Mouse (Mus musculus): ENCODE data around the gene Gm20390. TPM values are rescaled to one million over a fixed set of nuclear protein-coding genes. Genes with fewer than 3 reads are reported as not detected.
A peak's percentile ranks its signal among the peaks of the same experiment; 100 is the strongest.
"Not testable (repeated sequence)": the region's sequence is repeated elsewhere in the genome, so short reads cannot be mapped to it uniquely, and the experiment has no call there.

The Gm20390 gene
- total RNA-seq, 2 experiments from 2014 or later: 108 to 113 TPM

DNA sequence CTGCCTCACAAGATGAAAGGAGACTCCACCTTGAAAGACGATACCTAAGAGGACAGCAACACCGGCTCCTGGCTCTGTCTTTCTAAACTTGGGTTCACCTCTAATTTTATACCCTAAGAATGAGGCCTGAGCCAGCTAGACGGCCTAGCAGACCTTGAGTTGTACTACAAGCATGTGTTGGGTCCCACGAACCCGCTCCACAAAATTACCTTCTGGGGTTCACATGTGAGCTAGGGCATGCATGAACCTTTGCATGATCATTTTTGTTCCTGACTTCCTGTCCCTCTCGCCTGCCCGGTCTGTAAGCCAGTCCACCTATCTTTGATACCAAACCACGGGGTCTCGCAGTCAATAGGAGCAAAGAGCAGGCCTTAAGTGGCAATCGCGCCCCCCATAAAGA lies 712 bp downstream of the Gm20390 start:
- no peak for DNase-seq (ENCODE audit: low spot score in 2 of 2)

DNA sequence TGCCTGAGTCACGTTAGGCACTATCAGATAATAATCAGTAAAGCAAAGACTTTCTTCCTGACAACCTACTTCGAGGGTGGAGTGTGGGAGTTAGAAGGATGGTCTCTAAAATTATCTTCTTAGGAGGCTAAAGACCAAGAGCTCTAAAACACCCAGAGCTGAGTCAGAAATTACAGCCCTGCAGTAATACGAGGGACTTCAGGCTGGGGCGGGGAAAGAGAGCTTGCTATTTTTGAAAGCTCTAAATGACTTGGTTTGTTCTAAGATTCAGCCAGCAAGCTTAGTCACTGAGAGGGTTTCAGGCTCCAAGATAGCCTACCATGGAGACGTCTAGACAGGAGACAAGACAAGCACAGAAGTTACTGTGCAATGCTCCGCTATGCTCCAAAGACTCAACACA lies 2.7 kb downstream of the Gm20390 start:
- DNase-seq (ENCODE audit: low spot score in 2 of 2): no peak

DNA sequence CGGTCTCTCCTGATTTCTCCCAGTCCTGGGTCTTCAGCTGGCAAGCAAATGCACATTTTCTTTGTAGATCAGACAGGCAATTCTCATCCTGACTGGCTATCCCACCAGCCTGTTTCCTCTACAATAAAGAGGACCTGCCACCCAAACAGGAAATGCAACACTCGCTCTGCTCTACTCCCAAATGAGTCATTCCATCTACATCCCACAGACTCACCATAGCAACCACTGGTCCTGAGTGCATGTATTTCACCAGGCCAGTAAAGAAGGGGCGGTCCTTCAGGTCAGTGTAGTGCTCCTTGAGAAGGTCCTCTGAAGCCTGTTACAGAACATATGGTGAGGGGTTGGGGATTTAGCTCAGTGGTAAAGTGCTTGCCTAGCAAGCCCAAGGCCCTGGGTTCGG lies 5.1 kb downstream of the Gm20390 start:
- no peak for DNase-seq (ENCODE audit: low spot score in 2 of 2)

DNA sequence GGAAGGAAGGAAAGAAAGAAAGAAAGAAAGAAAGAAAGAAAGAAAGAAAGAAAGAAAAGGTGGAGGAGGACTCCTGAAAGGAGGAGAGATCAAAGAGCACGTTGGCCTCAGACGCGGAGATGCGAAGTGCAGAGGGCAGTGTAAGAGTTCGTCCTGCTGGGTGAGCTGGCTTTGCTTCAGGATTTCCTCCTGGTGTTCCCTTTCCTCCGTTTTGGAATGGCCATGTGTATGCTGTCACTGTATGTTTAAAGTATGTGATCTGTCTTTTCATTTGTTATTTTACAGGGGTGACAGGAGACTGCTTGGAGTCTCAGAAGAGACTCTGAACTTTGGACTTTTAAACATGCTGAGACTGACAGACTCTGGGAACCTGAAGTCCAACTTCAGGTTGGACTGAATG lies 6.6 kb downstream of the Gm20390 start:
- DNase-seq (ENCODE audit: low spot score in 2 of 2): no peak

DNA sequence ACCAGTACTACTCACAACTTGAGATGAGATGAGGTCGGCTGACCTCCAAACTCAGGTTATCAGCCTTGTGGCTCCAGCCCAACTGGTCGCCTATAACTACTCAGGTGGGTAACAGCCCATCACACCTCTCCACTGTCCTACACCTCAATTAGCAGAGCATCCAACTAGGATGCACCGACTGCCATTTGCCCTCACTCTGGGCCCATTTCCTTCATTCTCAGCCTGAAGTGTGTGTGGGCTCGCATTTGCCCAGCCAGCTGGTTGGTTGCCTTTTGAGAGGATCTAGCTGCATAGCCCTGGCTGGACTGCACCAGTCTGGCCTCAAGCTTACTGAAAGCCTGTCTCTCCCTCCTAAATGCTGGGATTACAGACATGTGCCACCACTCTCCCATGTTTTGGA lies 10.3 kb downstream of the Gm20390 start:
- no peak for DNase-seq (ENCODE audit: low spot score in 2 of 2)

DNA sequence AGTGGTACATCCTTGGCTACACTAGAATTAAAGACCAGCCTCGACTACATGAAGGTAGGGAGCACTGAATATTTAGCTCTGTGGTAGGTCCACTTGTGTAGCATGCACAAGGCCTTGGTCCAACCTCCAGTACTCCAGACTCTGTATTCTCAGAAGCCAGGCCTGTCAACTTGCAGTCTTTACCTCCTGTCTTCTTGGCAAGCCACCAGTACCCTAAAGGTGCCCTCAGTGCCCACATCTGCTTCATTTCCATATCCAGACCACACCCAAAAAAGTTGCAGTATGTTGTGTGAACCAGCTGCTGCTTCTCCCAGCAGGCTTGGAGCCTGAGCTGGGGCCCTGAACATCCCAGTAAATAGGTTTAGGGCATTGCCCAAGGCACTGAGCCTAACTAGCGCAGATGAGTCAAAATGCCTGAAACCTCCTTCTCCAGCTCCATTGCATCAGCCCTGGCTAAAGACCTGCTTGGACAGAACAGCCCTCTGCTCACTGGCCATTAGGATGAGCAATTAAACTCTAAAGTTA lies 11.0 kb downstream of the Gm20390 start:
- DNase-seq (ENCODE audit: low spot score in 2 of 2): no peak

DNA sequence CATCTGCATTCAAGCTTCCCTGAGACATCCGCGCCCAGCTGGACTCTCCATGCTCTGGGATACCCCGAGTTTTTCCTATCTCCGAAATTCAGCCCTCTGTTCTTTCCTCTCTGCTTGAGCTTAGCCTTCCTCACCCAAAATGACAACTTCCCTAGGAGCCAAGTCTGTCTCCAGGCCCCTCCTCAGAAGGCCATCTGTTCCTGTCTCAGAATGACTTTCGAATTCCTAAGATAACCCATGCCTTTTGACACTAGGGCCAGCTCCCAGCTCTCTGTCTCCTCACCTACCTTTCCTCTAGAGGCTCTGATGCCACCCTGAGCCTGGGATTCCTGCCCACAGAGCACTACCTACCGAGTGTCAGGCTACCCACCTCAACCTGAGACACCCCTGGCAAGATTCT lies 11.9 kb downstream of the Gm20390 start, which contains the start of gene Nme2:
Gene Nme2 (minus strand): TSS at position 101 of the 400 bp plus-strand sequence.
- DNase-seq (ENCODE audit: low spot score in 2 of 2): no peak

DNA sequence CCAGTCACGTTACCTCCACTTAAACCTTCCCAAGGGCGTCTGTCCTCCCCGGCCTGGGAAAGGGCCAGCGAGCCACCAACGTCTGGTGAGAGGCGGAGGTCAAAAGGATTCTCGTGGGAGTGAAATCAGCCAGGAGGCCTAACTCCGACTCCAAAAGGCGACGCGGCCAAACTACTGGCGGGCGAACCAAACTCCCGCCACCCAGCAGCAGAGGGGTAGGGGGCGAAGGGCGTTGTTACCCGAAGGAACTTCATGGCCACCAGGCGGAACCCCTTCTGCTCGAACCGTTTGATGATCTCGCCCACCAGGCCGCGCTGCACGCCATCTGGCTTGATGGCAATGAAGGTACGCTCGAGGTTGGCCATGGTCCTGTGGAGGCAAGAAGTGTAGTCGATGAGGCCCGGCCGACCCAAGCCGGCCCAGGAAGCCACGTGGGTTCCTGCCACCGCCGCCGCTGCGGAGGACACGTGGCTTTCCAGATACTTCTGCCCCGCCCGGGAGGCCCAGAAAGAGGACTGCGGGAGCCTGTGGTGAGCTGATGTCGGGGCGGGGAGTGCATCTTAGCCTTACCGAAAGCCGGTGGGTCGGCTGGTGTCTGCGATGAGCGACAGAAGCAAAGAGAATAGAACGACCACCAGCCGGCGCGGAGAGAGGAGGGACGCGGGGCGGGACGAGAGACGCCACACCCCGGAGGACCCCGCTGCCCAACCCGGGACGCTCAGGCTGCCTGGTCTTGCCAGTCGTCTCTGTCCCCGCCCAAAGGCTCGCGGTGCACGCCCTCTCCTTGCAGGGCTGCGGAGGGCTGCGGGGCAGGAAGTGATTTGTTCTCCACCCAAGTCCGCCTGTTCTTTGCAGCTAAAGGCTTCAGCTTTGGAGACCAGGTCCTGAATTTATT lies 12.6 kb downstream of the Gm20390 start:
- DNase-seq (ENCODE audit: low spot score in 2 of 2): peak; percentile 85 to 88

DNA sequence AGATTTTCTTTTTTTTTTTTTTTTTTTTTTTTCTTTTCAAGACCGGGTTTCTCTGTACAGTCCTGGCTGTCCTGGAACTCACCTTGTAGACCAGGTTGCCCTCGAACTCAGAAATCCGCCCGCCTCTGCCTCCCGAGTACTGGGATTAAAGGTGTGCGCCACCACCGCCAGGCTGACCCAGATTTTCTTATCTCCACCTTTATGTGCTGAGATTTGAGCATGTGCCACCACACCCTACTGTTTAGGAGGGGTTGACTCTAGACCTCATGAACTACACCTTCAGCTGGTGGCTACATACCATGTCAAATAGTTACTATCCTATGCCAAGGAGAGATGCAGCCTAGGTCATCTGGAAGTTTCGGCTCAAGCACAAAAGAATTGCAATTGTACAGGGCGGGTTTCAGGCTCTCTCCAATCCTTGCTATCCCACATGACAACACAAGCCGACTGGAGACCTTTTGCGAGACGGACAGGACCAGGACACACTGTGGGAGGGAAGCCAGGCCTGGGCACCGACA lies 13.3 kb downstream of the Gm20390 start:
- no peak for DNase-seq (ENCODE audit: low spot score in 2 of 2)

DNA sequence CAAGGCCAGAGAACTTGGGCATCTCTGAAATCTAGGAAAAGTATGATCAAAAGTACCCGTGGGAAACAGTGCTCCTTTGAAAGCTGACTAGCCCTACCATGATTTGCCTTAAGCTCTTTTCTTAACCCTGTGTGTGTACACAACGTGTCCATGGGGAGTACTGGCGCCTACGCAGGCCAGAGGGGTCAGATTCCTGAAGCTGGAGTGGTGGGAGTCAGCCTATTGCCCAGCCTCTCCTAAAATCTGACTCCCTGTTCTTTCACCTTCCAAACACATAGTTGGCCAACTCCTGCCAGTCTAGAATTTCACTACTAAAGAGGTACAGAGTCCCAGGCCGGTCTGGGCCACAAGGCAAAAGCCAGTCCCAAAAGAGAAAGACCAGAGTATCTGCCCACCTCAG lies 15.7 kb downstream of the Gm20390 start:
- DNase-seq (ENCODE audit: low spot score in 2 of 2): no peak

DNA sequence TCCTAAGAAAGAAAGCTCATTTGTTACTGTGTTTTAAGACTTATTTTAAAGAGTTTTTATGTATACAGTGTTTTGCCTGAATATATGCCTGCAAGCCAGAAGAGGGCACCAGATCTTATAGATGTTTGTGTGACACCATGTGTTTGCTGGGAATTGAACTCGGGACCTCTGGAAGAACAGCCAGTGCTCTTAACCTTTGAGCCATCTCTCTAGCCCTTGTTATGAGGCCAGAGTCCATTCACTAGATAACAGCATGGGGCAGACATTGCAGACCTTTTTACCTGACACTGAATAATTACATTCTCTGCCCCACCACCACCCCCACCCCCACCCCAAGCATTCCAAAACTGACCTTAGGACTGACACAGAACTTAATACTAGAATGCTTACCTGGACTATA lies 18.0 kb downstream of the Gm20390 start:
- DNase-seq (ENCODE audit: low spot score in 2 of 2): no peak

DNA sequence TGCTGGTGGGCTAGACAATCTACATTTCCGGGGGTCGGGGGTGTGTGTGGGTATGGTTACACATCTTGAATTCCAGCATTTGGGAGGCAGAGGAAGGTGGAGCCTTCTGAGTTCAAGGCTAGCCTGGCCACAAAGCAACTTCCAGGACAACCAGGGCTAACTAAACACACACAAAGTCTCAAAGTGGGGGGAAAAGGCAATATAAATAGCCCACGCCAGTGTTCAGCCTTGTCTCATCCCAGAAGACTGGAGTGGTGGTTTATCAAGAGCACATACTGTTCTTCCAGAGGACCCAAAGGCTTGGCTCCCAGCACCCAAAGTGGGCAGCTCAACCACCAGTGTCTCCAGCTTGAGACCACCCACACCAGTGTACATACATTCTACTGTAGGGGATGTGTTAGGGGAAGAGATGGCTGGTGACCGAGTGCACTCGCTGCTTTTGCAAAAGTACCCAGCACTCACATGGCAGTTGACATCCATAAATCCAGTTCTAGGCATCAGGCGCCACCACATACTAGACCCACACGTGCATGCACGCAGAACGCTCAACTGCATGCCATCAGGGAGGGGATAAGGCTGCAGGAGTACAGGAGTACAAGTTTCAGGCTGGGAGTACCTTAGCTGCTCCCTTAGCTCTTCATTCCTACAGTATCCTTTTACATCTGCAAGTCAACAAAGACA lies 19.1 kb downstream of the Gm20390 start:
- DNase-seq (ENCODE audit: low spot score in 2 of 2): no peak

DNA sequence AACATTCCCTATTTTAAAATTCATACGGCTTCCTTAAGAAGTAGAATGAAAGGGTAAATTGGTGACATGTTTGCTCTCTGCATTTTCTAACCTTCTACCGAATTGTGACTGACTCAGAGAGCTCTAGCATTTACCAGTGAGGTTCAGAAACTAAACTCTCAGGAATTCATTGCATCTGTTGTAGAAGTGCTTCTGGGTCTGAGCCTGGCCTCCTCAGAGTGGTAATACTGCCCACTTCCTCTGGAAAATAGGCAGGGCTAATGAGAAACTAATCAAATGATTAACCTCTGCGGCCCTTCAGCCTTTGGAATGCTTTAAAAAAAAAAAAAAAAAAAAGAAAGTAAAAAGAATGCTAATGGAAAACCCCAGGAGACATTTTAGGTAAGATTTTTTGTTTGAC lies 23.1 kb downstream of the Gm20390 start:
- DNase-seq (ENCODE audit: low spot score in 2 of 2): no peak

DNA sequence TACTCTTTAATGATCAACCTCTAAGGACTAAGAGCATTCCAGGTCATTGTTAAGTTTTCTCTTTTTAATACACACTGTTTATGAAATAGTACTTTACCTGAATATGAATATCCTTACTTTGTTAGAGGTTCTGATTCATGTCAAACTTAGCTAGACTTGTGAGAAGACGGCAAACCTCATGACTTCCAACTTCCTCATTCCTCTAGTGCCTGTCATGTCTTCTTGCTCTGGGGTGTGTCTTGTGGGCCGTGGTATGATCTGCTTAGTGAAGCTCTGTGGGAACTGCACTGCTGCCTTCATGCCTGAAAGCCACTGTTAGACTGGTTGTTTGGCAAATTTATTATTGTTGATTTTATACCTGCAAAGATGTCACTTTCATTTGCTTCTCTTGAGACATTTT lies 27.2 kb downstream of the Gm20390 start:
- DNase-seq (ENCODE audit: low spot score in 2 of 2): no peak

DNA sequence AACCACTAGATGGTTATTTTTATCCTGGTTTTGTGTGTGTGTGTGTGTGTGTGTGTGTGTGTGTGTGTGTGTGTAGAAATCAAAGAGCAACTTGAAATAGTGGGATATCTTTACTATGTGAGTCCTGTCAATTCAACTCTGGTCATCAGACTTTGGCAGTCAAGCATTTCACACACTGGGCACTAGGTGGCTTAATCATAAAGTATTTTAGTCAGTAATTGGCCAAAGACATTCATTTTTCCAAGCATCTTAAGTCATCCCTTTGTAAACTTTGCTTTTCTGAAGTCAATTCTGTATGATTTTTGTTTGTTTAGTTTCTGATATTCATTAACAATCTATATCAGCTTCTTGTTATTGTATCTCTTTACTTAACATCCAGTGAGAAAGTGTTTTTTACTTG lies 39.0 kb downstream of the Gm20390 start:
- no peak for DNase-seq (ENCODE audit: low spot score in 2 of 2)

DNA sequence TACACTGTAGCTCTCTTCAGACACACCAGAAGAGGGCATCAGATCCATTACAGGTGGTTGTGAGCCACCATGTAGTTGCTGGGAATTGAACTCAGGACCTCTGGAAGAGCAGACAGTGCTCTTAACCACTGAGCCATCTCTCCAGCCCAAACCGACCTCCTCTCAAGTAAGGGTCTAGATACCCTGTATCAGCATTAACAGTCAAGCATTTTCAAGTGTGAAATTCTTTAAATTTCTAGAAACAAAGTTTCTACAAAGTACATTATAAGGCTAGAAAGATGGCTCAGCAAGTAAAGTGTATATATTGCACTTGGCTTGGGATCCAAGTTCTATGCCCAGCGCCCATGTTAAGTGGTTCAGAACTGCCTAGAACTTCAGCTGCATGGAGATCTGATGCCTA lies 53.1 kb downstream of the Gm20390 start:
- not testable (repeated sequence) for DNase-seq (ENCODE audit: low spot score in 2 of 2)

DNA sequence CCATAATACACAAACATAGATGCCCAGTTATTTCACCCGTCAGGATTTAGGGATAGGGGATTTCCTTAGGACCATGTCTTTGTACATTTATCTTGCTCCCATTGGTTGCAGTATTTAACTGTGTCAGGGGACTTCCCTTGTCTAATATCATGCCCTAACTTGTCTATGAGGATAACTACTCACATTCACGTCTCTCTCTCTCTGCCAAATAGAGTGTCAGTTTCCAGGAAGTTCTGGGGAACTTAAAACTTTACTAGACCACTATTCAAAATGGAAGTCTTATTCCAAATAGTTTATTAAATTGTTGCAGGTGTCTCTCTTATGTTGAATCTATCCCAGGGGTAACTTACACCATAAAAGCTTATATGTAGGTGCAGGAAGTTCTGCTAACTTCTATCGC lies 56.5 kb downstream of the Gm20390 start:
- DNase-seq (ENCODE audit: low spot score in 2 of 2): no peak

DNA sequence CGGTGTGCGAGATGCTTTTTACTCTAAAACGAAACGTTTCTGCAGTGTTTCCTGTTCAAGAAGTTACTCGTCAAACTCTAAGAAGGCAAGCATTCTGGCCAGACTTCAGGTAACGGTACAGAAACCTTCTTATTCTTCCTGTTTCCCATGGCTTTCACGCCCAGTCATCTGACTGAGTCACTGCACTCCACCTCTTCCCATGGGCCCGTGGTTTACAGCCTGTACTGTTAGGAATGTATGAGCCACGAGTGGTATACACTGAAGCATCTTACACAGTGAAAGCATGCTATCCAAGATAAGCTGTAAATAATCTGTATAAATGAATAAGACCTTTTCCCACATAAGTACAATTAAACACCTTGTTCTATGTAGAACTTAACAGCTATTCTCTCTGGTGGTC lies 59.3 kb downstream of the Gm20390 start:
- no peak for DNase-seq (ENCODE audit: low spot score in 2 of 2)

DNA sequence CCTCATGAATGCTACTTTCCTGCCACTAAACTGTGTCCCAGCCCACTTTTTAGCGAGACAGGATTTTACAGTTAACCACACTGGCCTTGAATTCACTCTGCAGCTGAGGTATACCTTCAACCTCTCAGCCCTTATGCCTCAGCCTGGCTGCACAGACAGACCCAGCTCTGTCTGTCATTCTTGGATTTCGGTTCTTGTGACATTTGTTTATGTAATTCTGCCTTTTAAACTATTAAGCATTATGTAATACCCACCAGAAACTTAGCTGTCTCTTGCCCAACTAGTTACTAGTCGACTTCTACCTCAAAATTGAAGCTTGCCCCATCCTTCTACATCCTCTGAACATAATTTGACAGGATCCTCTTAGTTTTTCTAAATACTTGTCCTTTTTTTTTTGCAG lies 60.3 kb downstream of the Gm20390 start:
- no peak for DNase-seq (ENCODE audit: low spot score in 2 of 2)

DNA sequence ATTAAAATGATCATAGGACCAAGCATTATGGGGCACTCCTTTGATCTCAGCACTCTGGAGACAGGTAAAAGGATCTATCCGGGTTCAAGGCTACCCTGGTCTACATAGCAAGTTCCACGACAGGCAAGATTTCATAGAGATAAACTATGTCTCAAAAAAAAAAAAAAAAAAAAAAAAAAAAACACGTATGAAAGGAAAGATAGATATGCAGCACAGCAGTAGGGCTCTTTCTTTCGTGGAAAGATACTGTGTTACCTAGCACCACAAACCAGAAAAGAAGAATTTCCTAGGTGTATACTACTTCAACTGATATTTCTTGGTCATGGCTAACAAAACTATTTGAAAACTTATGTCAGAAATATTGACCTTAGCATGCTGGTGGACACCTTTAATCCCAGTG lies 61.3 kb downstream of the Gm20390 start:
- no peak for DNase-seq (ENCODE audit: low spot score in 2 of 2)
